Mouse (Mus musculus) embryo, embryonic 11.5 days (tissue): ENCODE results near the gene Ank2.

Experiments used
- DNase-seq: peaks from one replicate; pipeline ENCODE4 v3.0.0-alpha.2; 2012; ENCODE audit warnings: low read depth, low spot score

The Ank2 gene

DNA sequence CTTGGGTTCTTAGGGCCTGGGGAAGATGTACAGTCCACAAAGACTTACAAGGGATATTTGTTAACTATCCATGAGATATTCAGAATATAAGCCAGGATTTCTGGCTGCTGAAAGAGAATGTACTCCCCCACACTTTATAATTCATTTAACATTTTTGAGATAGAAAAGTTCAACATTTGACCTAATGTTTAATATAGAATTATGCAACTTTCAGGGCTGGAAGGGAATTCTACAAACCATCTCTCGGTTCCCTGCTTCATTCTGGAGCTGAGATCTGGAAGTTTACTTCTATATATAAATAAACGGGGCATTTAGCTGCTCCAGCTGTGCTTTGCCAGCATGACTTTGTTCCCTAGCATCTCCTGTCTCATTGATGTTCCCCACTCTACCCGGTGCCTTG lies 372.9 kb downstream of the Ank2 start:
- DNase-seq: no peak

DNA sequence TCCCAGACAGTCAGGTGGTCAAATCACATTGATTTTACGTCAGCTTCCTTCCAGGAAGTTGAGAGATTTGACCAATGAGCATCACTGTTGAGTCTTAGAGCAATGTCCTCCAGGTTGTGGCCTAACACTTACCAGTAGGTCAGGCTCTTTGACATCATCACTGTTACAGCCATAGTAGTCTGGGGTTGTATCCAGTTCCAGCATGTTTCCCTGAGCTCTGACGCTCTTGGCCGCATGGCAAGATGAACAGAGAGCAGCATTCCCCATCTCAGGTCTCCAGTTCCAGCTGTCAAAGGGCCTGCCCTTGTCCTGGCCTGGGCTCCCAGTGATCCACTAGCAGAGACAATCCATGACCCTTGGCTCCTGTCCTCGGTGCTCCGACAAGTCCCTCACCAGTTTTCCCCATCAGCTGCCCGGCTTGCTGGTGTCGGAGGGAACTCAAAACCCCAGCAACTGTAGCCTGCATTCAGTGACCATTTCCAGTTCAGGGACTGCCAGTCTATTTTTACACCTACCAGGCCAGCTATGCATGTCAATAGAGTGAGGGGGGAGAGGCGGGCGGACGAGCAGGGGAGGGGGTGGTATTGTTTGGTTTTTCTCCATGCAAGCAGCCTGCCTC lies 374.7 kb downstream of the Ank2 start:
- DNase-seq: no peak

DNA sequence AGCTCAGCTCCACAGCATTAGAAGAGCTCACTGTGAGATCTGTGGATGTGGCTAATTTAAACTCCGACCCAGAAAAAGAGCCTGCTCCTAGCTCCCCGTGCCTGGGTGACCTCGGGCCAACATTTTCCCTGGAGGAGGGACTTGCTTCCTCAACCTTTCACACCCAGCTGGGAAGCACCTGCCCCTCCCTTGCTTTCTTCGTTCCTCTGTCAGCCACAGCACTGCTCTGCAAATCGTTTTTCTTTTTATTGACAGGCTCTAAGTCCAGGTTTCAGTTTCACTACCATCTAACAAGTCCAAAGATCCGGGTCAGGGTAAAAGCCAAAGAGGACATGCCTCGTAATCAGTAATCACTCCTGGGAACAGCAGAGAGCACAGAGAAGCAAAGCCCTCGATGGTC lies 375.8 kb downstream of the Ank2 start:
- no peak for DNase-seq

DNA sequence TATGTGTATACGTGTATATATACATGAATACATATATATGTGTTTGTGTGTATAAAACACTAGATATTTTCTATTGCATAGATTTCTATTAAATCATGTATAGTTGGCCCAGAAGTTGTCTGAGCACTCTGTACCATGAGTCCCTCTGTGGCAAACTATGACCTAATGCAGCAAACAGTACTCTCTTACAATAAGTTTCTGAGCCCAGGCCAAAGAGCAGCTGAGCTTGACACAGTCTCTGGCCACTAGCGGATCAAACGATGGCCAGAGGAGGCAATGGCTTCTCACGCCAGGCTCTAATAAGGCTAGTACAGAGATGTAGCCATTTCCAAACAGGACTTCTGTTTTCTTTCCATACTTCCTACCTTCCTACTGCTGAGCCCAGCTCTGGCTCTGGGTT lies 380.4 kb downstream of the Ank2 start:
- no peak for DNase-seq

DNA sequence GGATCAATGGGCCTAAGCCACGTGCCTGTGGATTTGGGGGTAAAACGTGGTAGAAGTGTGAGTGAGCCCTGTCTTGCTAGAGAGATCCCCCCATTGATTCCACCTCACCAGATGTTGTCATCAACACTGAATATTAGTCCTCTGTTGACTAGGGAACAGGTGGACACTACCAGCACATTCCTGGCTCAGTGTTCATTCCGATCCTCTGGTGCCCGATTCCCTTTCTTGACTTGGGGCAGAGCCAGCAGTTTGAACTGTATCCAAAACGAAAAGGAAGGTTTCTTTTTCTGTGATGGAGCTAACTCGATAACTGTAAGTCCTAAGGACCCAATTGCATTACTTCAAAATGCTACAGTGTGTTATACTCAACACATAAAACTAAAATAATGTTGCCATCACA lies 382.9 kb downstream of the Ank2 start:
- no peak for DNase-seq

DNA sequence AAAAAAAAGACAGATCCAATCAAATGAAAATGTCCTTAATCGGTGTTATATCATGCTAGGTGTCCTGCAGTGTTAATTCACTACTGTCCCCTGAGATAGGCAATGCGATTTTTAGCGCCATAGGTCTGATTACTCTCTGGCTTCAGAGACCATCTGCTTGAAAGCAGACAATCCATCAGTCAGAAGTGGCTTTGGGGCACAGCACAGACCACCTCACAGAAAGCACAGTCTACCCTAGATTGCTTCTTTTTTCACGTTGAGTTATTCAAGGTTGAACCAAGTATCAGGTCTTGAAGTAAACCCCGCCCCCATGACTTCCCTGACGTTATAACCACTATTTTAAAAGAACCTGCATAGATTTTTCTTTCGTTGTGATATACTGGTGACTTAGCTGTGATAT lies 385.9 kb downstream of the Ank2 start:
- DNase-seq: no peak

DNA sequence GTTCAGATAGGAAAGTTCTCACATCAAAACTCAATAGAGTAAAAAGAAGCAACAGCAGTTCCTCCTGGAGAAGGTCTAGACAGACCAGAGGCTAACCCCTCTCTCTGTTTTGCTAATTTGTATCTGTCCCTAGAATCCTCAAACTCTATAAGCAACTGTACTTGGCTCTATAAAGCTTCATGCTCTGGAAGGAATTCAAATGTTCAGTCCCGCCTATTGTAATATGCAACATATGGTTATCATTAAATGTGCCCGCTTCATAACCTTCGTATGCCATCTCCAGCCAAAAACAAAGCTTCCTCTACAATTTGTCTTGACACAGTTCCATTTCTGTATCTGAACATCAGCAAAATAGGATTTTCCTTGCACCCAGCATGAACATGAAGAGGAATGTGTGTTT lies 389.7 kb downstream of the Ank2 start:
- DNase-seq: no peak

DNA sequence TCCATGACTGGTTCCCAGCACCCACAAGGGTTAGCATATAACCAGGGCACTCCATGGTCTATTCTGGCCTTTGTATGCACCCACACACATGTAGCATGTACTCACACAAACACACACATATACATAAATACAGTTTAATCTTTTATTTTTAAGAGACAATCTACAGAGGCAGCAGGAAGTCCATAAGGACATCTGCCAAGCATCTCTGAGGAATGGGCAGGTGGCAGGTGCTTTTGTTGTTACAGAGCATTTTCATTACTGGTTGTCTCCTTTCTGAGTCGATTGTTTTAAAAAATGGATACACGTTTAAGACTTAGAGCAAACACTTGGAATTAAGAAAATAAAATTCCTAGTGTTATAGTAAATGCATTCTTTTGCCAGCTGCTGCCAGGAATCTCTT lies 390.7 kb downstream of the Ank2 start:
- no peak for DNase-seq

DNA sequence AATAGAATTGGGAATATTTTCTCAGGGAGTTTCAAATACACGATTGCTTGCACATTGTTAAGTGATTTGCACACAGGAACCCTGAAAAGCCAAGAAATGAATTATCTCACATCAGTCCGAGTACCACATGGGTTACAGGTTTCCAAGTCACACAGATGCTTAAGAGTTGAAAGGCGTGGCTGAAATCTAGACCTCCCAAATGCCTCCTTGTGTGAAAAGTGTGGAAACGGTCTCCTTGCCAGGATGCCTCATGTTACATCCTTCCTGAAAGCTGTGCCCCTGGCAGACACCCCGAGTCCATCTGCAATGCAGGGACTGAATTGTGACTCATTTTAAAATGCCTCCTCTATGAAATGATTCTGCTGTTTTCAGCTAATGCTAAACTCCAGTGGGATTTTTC lies 391.9 kb downstream of the Ank2 start:
- DNase-seq: no peak

DNA sequence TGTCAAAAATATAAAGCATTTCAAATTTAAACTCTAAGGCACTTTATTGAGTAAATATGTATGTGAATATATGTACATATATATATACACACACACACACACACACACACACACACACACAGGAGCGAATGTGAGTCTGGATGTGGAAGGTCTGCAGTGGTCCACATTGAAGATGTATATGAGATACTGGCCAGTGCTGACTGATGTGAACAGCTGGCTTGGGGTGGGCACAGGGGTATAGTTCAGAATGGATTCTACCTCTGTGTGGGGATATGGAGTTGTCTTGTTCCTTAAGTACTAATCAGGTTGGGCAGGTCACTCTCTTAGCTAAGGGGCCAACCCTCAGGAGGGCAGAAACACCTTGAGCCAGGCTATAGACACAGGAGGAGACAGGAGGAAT lies 397.8 kb downstream of the Ank2 start:
- no peak for DNase-seq

DNA sequence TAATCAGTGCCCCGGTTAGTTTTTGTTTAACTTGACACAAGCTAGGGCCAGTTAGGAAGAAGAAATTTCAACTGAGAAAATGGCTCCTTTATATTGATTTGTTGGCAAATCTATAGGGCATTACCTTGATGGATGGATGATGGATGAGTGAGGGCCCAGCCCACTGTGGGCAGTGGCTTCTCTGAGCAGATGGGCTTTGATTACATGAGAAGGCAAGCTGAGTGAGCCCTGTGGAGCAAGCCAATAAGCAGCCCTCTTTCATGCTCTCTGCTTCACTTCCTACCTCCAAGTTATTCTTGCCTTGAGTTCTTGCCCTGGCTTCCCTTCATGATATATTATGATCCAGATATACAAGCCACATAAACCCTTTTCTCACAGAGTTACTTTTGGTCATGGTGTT lies 401.4 kb downstream of the Ank2 start:
- no peak for DNase-seq

DNA sequence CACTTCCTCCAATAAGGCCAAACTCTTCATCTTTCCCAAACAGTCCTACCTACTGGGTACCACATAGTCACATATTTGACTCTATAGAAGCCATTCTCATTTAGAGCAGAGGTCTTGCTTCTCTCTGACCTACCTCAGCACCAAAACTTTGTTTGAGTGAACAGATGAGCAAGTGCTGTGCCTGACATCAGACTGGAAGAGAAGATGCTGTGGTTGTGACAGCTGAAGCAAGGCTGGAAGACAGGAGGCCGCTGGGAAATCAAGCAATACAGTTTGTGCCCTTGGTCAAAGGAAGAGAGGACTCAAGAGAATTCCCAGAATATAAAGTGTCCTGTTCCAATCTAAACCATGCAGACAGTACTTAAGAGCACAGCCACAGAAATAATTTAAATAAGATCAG lies 402.0 kb downstream of the Ank2 start:
- no peak for DNase-seq

DNA sequence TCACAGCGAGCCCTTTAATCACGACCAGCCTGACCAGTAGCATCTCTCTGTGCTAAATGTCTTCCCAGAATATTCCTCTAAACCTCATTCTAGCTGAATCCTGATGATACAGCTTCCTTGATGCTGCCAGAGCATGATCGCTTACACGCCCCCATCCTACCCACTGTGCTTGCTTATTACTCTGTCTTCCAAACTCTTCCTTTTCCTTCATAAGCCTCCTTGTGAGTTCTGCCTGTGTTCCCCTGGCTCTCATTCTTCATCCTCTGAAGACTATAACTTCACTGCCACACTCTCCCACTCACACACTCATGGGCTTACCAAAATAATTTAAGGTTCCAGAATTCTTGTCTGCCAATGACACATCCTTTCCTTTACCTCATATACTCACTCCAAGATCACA lies 405.5 kb downstream of the Ank2 start:
- DNase-seq: no peak

DNA sequence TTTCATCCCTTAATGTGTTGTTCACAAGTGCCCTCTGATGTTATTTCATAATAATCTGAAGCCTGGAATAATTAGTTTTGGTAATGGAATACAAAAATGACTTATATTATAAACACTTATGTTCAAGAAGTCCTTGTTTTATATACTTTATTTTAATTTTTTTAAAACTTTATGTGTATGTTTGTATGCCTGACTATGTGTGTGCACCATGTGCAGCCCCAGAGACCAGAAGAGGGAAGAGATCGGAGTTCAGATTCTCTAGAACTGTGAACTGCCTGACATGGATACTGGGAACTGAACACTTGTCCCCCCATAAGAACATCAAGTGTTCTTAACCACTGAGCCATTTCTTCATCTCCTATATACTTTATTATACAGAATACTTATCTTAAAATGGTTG lies 411.6 kb downstream of the Ank2 start:
- no peak for DNase-seq

DNA sequence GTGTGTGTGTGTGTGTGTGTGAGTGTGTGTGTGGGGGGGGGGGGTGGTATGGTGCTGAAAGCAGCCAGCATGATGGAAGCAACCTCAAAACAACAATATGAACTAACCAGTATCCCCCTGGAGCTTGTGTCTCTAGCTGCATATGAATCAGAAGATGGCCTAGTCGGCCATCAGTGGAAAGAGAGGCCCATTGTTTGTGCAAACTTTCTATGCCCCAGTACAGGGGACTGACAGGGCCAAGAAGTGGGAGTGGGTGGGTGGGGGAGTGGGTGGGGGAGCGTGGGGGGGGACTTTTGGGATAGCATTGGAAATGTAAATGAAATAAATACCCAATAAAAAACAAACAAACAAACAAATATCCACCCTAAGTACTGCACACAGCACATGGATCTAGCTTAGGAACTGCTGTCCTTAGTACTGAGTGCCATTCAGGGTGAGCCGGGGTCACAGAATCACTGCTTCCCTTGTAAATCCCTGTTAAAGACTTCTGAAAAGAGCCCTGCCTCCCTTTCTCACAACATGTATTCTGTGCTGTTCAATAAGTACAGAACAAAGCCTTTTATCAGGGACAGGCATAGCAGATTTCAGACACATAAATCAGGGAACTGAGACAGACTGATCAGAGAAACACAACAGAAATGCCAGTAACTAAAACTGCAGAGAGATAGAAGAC lies 412.2 kb downstream of the Ank2 start:
- peak; percentile 23 for DNase-seq

DNA sequence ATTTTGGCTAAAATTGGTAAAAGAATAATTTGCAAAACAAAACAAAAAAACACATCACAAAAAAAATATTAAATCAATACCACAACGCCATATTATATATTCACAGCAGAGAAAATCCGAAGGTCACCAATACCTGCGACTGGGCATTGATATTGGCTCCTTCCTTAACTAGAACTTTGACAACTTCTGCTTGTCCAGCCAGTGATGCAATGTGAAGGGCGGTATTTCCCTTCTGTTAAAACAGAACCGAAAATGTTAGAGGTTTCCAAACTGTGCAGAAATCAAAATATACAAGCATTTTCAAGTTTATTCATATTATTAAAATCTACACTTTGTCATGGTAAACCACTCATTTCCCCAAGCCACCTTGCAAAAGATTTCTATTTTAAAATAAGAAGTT lies 421.8 kb downstream of the Ank2 start:
- no peak for DNase-seq

DNA sequence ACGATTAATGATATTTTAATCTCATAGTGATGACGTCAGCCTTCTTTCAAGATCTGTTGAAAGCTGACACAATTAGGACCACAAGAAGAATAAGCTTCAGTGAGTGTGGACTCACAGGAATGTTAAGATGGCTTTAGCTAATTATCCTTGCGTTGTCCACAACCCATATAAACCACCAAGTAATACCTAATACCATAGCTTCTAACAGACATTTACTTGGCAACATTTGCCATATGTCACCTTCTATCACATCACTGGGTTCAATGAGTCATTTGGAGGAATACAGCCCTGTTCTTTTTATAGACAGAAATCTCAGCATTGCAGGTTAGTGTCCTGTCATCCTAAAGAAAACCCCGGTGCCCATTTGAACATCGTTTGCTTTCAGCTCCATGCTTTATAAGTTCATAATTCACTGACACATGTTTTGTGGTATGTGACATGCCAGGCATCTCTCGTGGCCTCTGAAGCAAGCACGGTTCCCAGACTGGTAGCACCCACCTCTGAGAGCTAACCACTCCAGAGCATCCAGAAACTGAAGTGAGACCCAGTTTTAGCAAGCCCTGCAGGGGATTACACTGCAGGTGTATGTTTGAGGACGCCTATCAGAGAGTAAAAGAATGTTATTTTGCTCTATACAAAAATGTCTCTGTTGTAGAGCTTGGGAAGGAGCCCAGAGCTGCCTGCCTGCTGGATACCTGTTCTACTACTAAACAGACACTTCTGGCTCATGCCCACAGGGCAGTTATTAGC lies 423.4 kb downstream of the Ank2 start:
- no peak for DNase-seq

DNA sequence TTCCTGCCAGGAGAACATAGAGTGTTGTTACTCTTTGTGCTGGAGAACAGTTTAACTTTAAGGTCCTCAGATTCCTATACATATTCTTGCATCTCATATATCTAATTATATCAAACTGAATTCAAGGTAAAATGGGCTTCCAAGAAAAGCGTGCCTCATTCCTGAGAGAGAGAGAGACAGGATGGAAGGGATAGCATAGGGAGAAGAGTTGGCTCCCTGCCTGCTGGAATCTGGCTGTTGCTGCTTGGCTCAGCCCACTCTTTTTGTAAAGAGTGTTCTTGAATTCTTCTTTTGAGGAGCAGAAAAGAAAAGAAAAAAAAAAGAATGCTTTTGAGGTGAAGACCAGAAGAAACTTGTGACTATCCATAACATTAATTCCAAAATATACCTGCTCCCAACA lies 427.7 kb downstream of the Ank2 start:
- no peak for DNase-seq

DNA sequence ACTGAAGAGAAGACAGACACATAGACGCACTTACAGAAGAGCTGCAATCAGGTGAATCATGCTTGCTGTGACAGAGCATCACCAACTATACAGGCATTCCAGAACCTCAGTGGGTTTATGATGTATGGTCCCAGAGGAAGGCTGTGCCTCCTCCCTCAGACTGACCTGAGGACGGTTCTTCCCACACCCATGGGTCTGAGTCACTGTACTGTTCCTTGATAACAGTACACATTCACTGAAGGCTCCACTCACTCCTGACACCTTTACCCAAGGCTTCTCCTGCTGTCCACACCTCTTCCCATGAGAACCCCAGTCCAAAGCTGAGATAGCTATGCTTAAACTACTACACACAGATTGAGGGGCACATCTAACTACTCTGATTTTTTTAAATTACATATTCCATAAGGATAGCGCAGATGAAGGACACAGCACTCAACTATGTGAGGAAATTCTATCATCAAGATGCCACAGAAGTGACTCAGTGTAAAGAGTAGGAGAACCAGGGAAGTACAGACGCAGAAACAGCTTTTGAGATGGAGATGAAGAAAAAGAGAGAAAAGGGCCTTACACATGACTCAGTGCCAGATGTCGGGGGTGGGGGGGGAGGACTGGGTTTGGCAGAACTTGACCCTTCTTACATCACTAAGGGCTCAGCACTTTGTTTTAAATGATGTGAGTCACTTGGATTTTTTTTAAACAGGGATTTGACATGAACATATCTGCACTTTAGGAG lies 435.3 kb downstream of the Ank2 start:
- no peak for DNase-seq

DNA sequence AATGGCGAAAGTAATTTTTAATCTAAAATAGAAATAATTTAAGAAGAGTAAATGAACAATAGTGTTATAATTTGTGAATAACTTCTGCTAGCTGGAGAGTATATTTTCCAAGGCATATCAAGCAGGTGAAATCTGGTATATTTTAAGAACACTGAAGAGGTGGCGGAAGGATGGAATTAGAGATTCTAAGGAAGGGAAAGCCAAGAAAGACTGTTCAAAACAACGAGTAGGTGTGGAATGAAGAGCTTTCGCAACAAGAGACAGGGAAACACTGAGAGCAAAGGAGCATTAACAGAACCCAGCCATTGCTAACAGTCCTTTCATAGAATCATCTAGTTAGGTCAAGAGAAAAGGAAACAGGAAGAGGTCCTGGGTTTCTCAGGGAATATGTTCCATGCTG lies 439.5 kb downstream of the Ank2 start:
- DNase-seq: no peak

DNA sequence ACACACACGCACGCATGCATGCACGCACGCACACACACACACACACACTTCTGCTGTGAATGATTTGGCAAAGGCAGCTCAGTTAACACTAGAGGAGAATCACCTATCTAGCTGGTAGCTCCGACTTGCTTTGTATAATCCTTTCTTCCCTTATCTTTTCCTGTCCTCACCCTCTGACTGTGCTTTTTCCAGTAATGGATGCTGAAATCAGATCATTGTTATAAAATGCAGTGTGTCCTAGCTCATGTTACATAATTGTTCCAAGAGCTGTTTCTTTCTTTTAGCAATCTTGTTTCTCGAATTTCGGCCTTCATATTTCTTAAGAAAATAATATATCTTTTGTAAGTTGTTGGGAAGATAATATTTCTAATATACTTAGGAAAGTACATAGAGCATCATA lies 457.9 kb downstream of the Ank2 start:
- no peak for DNase-seq

DNA sequence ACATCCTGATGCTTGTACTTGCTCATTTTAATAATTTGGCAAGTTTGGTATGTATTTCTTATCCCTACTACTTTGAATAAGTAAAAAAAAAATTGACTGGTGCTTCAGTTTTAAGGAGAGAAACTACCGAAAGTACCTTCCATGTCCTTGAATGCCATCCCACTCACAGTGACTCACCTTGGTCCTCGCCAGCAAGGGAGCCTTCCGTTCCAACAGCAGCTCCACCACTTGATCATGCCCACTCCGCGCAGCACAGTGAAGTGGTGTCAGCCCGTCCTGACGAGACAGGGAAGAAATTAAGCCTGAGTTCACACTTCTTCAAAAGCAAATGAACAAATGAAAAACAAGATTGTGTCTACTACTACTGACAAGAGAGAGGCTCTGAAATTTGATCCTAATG lies 460.6 kb downstream of the Ank2 start:
- no peak for DNase-seq

DNA sequence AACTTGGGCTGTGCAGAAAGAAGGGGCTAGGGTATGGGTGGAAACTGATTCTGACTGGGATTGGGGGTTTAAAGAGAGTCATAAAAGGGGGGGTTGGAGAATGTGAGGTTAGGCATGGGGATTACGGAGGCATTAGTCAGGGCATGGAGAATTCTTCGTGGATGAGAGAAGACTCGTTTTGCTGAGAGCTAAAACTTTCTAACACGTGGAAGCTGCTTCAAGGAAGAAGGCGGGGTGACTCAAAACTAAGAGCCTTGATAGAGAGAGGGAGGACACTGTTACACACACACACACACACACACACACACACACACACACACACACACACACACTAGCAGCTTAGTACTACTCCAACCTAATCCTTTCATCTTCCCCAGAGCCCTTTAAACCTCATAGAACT lies 463.0 kb downstream of the Ank2 start:
- no peak for DNase-seq
